Mouse (Mus musculus): ENCODE results near the gene Thap8.

The Thap8 gene

GRCm38 (mm10) chr7:30286701-30287410 is 7.0 kb downstream of the Thap8 start:
- no peak for DNase-seq (ENCODE audit: low spot score in 2 of 2)

DNA sequence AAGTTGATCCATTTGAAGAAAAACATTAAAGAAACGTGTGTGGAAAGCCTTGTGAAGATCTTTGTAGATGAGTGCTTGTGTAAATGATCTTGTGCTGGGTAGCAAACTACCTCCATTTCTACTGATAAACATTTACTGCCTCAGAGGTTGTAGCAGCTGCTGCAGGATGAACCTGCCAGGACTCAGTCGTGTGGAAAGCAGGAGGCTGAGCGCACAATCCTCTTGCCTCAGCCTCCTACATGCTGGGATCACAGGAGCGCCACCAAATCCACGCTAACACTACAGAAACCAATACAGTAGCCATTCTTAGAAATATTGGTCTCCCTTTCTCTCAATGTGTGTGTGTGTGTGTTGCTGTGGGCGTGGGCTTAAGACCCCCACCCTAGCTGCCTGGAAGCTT is 8.2 kb downstream of the Thap8 start:
- DNase-seq (ENCODE audit: low spot score in 2 of 2), result no peak

DNA sequence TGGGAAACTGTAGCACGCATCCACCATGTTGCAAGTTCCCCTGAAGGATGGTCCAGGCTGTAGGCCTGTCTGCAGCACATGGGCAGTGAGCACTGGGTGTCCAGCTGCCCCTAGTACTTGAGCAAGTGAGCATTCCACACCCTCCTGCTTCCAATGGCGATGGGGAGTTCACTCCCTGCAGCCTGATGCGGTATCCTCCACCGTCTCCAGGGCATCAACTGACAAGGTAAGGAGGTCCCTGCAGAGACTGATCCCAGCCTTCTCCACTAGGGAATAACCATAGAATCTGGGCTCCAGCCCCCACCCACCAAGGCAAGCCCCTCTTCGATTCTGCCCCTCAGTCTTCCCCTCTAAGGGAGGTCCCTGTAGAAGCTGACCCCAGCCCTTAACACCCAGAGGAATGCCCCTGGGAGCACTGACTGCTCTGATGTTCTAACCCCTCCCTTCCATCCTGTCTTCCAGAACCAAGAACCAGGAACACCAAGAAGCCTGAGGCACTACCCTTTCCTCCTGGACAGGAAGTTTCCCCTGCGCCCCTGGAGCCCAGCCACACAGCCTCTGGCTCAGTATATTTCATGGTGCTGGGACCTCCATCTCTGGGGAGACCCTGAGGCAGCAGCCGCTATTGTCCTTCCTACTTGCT is 9.3 kb downstream of the Thap8 start:
- no peak for DNase-seq (ENCODE audit: low spot score in 2 of 2)

- DNase-seq (ENCODE audit: low spot score in 2 of 2), result no peak
Measured at GRCm38 (mm10) chr7:30289714-30290399, 10.0 kb downstream of the Thap8 start.

DNA sequence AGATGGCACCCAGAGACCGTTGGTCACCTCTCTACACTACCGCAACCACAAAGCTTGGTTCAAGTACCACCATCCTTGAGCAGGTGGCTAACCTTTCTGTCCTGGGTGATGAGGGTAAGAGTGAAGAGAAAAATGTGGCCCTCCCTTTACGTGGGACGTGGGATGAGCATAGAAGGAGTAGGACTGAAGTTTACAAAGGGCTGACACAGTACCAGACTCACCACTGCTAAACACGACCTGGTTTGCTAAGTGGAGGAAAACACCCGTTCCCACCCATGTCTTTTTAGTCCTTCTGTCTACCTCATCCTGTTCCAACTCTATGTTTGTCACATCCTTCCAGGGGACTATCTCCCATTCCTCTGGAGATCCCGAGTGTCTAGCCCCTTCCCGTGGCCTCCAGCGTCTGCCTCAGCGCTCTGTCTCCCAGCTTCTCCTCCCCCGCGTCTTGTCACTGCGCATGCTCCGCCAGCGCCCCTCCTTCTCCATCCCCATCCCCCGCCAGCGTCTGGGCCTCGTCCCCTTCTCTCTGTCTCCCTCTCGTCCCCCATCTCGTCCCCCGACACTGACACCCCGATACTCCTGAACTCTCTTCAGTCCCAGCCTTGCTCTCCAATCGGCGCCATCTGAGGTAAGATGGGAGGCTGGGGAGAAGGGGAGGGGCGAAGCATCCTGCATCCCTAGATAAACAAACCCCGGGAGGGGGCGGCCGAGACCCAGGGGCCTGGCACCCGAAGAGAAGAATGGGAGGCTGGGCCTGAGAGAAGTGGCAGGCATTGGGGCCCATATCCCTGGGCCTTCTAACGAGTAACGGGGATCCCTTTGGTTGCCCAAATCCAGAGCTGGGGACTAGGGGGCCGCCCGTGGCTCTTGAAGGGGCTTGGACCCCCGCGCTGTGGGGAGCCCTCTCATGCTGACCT is 11.6 kb downstream of the Thap8 start, which contains the start of gene Clip3:
Clip3 (plus strand) TSS at position 514 of the 917 bp plus-strand sequence.
- DNase-seq (ENCODE audit: low spot score in 2 of 2), result peak; percentile 83 to 86

DNA sequence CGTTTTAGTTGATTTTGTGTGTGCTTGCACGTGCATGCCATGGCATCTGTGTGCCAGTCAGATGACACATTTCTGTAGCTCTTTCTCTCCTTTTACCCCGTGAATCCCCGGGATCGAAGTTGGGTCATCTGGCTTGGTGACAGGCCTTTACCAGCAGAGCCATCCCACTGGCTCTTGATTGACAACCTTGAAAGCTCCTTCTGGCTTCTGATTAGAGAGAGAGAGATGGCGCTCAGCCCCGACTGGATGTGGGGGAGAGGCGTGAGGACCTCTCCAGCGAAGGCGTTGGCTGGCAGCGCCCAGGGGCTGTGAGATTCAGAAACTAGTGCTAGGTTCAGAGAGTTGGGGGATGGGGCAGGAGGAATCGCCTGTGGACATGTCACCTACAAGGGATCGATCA is 13.9 kb downstream of the Thap8 start:
- DNase-seq (ENCODE audit: low spot score in 2 of 2), result no peak

DNA sequence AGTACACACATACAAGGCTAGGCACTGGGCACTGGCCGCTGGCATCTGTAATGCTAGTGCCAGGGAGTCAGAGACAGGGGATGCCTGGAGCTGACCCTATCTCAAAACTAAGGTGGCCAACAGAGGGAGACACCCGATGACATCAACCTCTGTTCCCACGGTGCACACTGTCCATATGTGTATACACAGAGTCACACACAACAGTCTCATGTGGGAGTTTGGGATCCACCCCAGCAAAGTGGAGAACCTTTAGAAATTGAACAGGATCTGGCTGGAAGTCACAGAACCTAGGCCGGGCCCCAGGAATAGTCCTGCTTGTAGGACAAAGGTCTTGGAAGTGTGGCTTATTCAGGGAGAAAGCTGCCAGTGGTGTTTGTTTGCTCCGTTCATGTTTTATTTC is 14.4 kb downstream of the Thap8 start:
- no peak for DNase-seq (ENCODE audit: low spot score in 2 of 2)

GRCm38 (mm10) chr7:30295103-30295502 is 15.2 kb downstream of the Thap8 start:
- DNase-seq (ENCODE audit: low spot score in 2 of 2), result no peak

GRCm38 (mm10) chr7:30296816-30297215 is 16.9 kb downstream of the Thap8 start:
- no peak for DNase-seq (ENCODE audit: low spot score in 2 of 2)

GRCm38 (mm10) chr7:30297266-30297665 is 17.4 kb downstream of the Thap8 start:
- no peak for DNase-seq (ENCODE audit: low spot score in 2 of 2)

DNA sequence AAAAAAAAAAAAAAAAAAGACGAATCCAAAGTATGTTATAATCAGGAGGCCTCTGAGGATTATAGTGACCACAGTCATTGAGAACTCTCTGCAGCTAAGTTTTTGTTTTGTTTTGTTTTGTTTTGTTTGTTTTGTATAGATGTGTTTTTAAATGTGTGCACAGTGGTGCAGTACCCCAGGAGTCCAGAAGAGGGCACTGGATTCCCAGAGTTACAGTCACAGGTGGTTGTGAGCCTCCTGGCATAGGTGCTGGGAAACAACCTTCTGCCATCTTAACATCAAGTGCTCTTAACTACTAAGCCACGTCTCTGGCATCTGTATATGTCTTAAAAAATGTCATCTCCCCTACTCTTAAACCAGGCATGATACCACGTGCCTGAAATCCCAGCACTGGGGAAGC is 21.0 kb downstream of the Thap8 start:
- no peak for DNase-seq (ENCODE audit: low spot score in 2 of 2)

DNA sequence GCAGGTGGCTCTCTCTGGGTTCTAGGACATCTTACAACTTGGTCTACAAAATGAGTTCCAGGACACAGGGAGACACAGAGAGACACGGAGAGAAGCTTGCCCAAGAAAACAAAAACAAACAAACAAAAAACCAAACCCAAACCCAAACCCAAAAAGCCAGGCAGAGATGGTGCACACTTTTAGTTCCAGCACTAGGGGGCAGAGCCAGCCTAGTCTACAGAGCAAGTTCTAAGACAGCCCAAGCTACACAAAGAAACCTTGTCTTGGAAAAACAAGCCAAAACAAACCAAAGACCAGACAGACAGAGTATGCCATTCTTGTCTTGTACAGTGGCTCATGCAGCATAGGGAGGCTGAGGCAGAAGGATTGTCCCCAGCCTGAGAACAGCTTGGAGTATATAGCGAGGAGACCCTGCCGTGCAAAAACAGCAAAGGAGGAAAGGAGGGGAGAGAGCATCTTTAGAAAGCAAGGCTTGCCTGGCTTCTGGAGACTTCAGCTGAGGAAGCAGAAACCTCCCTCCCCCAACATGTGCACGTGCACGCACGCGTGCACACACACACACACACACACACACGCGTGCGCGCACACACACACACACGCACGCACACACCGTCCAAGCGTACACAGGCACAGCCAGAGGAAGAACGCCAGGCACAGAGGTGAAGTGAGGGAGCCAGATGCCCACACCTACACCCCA is 26.3 kb downstream of the Thap8 start:
- no peak for DNase-seq (ENCODE audit: low spot score in 2 of 2)

GRCm38 (mm10) chr7:30308076-30309005 is 28.4 kb downstream of the Thap8 start, which contains the start of gene Alkbh6:
Gene Alkbh6, plus strand, starts transcription at chr7:30308717.
- peak; percentile 93 to 96 for DNase-seq (ENCODE audit: low spot score in 2 of 2)

DNA sequence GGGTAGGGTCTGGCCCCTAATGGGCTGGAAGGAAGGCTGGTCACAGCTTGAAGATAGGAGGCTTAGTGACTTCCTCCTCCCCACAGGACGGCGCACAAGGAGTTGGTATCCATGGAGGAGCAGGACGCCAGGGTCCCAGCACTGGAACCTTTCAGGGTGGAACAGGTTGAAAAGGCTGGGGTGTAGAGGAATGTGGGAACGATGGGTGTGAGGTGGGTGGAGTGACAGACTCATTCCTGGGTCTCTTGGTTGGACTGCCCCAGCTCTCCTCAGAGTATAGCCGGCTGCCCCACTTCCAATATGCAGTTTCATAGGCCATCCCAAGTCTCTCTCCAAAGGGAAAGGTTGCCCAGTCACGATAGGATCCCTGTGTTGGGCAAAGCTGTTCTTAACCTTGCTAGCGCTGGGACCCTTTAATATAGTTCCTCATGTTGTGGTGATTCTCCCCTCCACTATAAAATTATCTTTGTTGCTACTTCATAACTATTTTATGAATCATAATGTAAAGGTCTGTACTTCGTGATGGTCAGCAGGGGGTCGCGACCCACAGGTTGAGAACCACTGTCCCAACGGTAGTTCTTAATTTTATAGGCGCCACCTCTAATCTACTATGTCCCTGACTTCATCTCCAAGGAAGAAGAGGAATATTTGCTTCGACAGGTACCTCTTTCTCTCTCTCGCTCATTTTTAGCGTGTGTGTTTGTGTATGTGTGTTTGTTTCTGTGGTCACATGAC is 29.7 kb downstream of the Thap8 start:
- no peak for DNase-seq (ENCODE audit: low spot score in 2 of 2)

DNA sequence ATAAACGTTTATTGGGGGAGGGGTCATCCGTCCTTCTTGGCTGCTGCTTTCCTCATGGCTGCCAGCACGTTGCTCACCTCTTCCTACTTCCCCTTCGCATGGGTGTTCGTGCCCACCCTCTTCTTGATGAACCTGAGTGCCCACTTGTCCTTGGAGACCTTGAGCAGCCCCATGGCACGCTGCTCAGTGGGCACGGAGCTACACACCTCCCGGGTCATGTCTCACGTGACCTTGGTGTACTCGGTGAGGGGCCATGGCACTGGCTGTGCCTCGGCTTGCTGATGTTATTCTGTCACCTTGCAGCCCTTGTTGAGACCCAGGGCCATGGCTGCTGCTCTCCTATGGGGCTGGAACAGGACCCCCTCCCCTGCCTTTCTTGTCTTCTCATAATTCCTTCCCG is 30.2 kb downstream of the Thap8 start:
- no peak for DNase-seq (ENCODE audit: low spot score in 2 of 2)

- DNase-seq (ENCODE audit: low spot score in 2 of 2), result no peak
Measured at GRCm38 (mm10) chr7:30313666-30314320, 33.9 kb downstream of the Thap8 start.

GRCm38 (mm10) chr7:30314721-30315155 is 34.8 kb downstream of the Thap8 start, which contains the start of gene Syne4:
Gene Syne4, plus strand, starts transcription at chr7:30314807.
- DNase-seq (ENCODE audit: low spot score in 2 of 2), result no peak

Data from frontal cortex, postnatal 14 days (tissue).